Mouse (Mus musculus): ENCODE data around the gene Calm3. TPM values are rescaled to one million over a fixed set of nuclear protein-coding genes. Genes with fewer than 3 reads are reported as not detected.

Calm3 gene
- polyA plus RNA-seq, 1 experiment = 376 TPM

- 21% methylated on average over 4 of the region's 4 CpGs for WGBS
- TF ChIP-seq CTCF (IDR thresholded peaks at IDR 0.05; ENCODE audit: control insufficient read depth, insufficient read depth, low read length) = no peak
- peaks cover 2% of the 10 kb centered on the region for H3K4me1 ChIP-seq (ENCODE audit: control insufficient read depth, insufficient read depth, low read length)
These were observed 29.6 kb downstream of the Calm3 start for GRCm38 (mm10) chr7:16894279-16894678.

GRCm38 (mm10) chr7:16893612-16894011 is 30.3 kb downstream of the Calm3 start:
- 44% methylated on average over 6 of the region's 6 CpGs for WGBS
- no peak overlapping the region for H3K4me3 ChIP-seq (replicated peaks; ENCODE audit: control insufficient read depth, low read depth, low read length)
- no peak overlapping the region for H3K27ac ChIP-seq (ENCODE audit: control insufficient read depth, insufficient read depth, low read depth, low read length, poor library complexity)
- H3K4me1 ChIP-seq (ENCODE audit: control insufficient read depth, insufficient read depth, low read length) = peaks cover 2% of the 10 kb centered on the region
- TF ChIP-seq POLR2A (IDR thresholded peaks at IDR 0.05; ENCODE audit: borderline replicate concordance, control insufficient read depth, low read depth, low read length) (no peak), CTCF (IDR thresholded peaks at IDR 0.05; ENCODE audit: control insufficient read depth, insufficient read depth, low read length) (no peak)

More at GRCm38 (mm10) chr7:16894279-16894678, 29.6 kb downstream of the Calm3 start:
- no peak overlapping the region for H3K4me3 ChIP-seq (replicated peaks; ENCODE audit: control insufficient read depth, low read depth, low read length)
- no peak overlapping the region for H3K27ac ChIP-seq (ENCODE audit: control insufficient read depth, insufficient read depth, low read depth, low read length, poor library complexity)

DNA sequence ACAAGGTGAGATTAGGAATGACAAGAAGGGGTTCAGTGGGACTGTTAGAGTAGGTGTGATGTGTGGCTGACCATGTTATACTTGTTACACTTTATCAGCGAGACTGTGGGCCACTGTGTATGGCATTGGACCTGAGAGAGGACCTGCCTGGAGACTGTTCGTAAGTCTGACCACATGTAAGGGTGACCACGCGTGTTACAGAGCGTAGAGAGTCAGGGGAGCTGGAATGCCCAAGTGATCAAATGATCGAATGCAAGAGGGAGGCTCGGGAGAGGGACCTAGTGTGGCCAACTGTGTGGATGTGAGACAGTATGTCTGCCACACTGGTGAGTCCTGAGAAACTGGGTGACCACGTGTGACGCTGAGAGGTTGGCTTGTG is 31.6 kb downstream of the Calm3 start:
- H3K4me3 ChIP-seq (replicated peaks; ENCODE audit: control insufficient read depth, low read depth, low read length) = no peak overlapping the region
- TF ChIP-seq POLR2A (IDR thresholded peaks at IDR 0.05; ENCODE audit: borderline replicate concordance, control insufficient read depth, low read depth, low read length) (no peak), CTCF (IDR thresholded peaks at IDR 0.05; ENCODE audit: control insufficient read depth, insufficient read depth, low read length) (0 out of 2 replicates have a peak, but pooled peaks have one; percentile 8)
- H3K4me1 ChIP-seq (ENCODE audit: control insufficient read depth, insufficient read depth, low read length) = peaks cover 2% of the 10 kb centered on the region
- no peak overlapping the region for H3K27ac ChIP-seq (ENCODE audit: control insufficient read depth, insufficient read depth, low read depth, low read length, poor library complexity)
- 46% methylated on average over 9 of the region's 9 CpGs for WGBS

GRCm38 (mm10) chr7:16891641-16892351 is 32.1 kb downstream of the Calm3 start, which contains the start of gene Gng8:
TSS of gene Gng8 (plus strand) at chr7:16891786.
- Histone ChIP-seq H3K27ac (ENCODE audit: control insufficient read depth, insufficient read depth, low read depth, low read length, poor library complexity) (no peak within 1 kb of the TSS), H3K4me1 (ENCODE audit: control insufficient read depth, insufficient read depth, low read length) (peaks cover 2% of the 10 kb centered on the region), H3K4me3 (replicated peaks; ENCODE audit: control insufficient read depth, low read depth, low read length) (peak within 1 kb of the TSS; percentile 54)
- TF ChIP-seq POLR2A (IDR thresholded peaks at IDR 0.05; ENCODE audit: borderline replicate concordance, control insufficient read depth, low read depth, low read length) = no peak
- peak; percentile 92 for TF ChIP-seq CTCF (IDR thresholded peaks at IDR 0.05; ENCODE audit: control insufficient read depth, insufficient read depth, low read length)
- under 1% methylated on average over 30 of the region's 30 CpGs for WGBS

DNA sequence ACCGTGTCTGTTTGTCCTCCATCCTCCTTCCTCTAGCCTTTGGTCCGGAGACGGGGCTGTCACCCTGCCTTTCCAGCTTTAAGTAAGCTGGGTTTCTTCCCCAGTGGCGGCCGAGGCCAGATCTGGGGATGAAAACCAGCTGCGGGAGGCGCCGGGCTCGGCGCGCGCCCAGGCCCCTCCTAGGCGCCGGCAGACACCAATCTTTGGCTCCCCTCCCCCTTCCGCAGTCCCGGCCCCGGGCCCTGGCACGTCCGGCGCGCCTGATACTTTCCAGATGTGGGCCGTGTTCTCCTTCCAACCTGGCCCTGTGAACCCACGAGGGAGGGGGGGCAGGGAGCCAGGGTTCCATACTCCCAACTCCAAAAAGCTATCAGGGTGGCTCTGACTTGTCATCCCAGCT is 33.0 kb downstream of the Calm3 start:
- 4% methylated on average over 23 of the region's 23 CpGs for WGBS
- H3K4me3 ChIP-seq (replicated peaks; ENCODE audit: control insufficient read depth, low read depth, low read length) = no peak overlapping the region
- H3K4me1 ChIP-seq (ENCODE audit: control insufficient read depth, insufficient read depth, low read length) = peaks cover 2% of the 10 kb centered on the region
- H3K27ac ChIP-seq (ENCODE audit: control insufficient read depth, insufficient read depth, low read depth, low read length, poor library complexity) = no peak overlapping the region
- no peak for TF ChIP-seq POLR2A (IDR thresholded peaks at IDR 0.05; ENCODE audit: borderline replicate concordance, control insufficient read depth, low read depth, low read length)
- TF ChIP-seq CTCF (IDR thresholded peaks at IDR 0.05; ENCODE audit: control insufficient read depth, insufficient read depth, low read length) = no peak

DNA sequence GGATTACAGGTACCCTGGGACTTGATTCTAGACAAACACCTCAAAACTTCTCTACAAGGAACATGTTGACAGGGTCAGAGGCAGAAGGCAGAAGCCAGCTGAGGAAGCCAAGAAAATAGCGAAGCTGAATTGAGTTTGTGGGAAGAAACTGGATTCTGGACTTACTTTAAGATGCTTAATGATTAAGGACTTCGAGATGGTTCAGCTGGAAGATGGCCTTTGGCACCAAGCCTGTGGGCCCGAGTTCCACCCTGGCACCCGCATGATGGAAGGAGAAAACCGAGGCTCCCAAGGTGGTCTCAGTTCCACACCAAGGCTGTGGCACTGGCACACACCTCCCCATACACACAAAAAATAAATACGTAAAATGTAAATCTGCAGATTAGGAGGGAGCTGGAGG is 33.4 kb downstream of the Calm3 start:
- Histone ChIP-seq H3K27ac (ENCODE audit: control insufficient read depth, insufficient read depth, low read depth, low read length, poor library complexity) (no peak overlapping the region), H3K4me1 (ENCODE audit: control insufficient read depth, insufficient read depth, low read length) (peaks cover 2% of the 10 kb centered on the region), H3K4me3 (replicated peaks; ENCODE audit: control insufficient read depth, low read depth, low read length) (no peak overlapping the region)
- 59% methylated on average over 6 of the region's 6 CpGs for WGBS
- TF ChIP-seq POLR2A (IDR thresholded peaks at IDR 0.05; ENCODE audit: borderline replicate concordance, control insufficient read depth, low read depth, low read length) (no peak), CTCF (IDR thresholded peaks at IDR 0.05; ENCODE audit: control insufficient read depth, insufficient read depth, low read length) (no peak)

DNA sequence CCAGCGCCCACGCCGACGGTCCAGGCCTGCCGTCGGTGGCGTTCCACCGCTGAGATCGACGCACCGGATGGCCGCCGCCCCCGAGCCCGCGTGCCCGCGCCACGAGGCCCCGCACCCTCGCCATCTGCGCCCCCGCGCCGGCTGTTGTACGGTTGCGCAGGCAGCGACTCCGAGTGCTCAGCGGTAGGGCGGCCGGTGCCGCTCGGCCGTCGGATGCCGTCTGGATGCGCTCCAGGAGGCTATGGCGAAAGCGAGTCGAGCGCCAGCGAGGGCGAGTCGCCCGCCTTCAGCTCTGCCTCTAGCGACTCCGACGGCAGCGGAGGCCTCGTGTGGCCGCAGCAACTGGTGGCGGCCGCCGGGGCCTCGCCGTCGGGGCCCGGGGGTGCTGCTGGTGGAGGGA is 38.0 kb downstream of the Calm3 start:
- no peak overlapping the region for H3K4me3 ChIP-seq (replicated peaks; ENCODE audit: control insufficient read depth, low read depth, low read length)
- no peaks in the 10 kb centered on the region for H3K4me1 ChIP-seq (ENCODE audit: control insufficient read depth, insufficient read depth, low read length)
- no peak for TF ChIP-seq POLR2A (IDR thresholded peaks at IDR 0.05; ENCODE audit: borderline replicate concordance, control insufficient read depth, low read depth, low read length)
- TF ChIP-seq CTCF (IDR thresholded peaks at IDR 0.05; ENCODE audit: control insufficient read depth, insufficient read depth, low read length) = no peak
- WGBS = 71% methylated on average over 59 of the region's 59 CpGs
- H3K27ac ChIP-seq (ENCODE audit: control insufficient read depth, insufficient read depth, low read depth, low read length, poor library complexity) = no peak overlapping the region

DNA sequence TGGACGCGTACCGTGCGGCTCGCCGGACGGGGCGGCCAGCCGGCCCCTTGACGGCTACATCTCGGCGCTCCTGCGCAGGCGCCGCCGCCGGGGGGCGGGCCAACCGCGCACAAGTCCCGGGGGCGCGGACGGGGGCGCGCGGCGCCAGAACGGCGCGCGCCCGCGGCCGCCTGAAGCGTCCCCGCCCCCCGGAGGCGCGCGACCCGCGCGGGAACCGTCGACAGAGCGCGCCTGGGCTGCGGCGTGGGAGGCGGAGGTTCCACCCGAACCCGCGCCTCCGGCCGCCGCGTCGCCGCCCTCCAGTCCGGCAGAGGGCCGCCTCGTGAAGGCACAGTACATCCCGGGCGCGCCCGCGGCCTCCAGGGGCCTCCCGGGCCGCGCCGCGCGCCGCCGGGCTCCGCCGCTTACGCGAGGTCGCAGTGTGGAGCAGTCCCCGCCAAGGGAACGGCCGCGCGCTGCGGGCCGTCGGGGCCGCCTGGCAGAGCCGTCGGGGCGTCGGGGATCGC is 38.6 kb downstream of the Calm3 start:
- H3K27ac ChIP-seq (ENCODE audit: control insufficient read depth, insufficient read depth, low read depth, low read length, poor library complexity) = no peak overlapping the region
- H3K4me3 ChIP-seq (replicated peaks; ENCODE audit: control insufficient read depth, low read depth, low read length) = no peak overlapping the region
- TF ChIP-seq POLR2A (IDR thresholded peaks at IDR 0.05; ENCODE audit: borderline replicate concordance, control insufficient read depth, low read depth, low read length) (no peak), CTCF (IDR thresholded peaks at IDR 0.05; ENCODE audit: control insufficient read depth, insufficient read depth, low read length) (no peak)
- H3K4me1 ChIP-seq (ENCODE audit: control insufficient read depth, insufficient read depth, low read length) = no peaks in the 10 kb centered on the region
- 37% methylated on average over 94 of the region's 95 CpGs for WGBS
